Mouse (Mus musculus) bone marrow macrophage, adult 2 months (primary cell): Measurements from ENCODE around the gene Pde1c.

Experiments
- CTCF ChIP-seq: IDR thresholded peaks from 2 replicates; pipeline ENCODE4 v1.5.1; 2012; ENCODE audit warnings: low read depth, mild to moderate bottlenecking, low read length, moderate library complexity
- POLR2A ChIP-seq: IDR thresholded peaks from 2 replicates; pipeline ENCODE4 v1.6.1; 2012; ENCODE audit warnings: mild to moderate bottlenecking, low read depth, low read length, borderline replicate concordance

DNA sequence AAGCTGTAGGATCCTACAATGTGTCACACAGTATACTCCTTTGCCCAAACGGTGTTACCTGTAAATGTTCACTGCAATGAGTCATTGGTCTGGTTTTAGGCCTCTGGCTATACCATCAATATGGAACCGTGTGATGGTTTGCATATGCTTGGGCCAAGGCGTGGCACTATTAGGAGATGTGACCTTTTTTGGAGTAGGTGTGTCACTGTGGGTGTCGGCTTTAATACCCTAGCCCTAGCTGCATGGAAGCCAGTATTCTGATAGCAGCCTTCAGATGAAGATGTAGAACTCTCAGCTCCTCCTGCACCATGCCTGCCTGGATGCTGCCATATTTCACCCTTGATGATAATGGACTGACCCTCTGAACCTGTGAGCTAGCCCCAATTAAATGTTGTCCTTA is 304.4 kb downstream of the Pde1c start:
- TF ChIP-seq POLR2A: no peak
- no peak for TF ChIP-seq CTCF
